Mouse (Mus musculus): ENCODE results near the gene Cab39l. TPM values are rescaled to one million over a fixed set of nuclear protein-coding genes. Genes with fewer than 3 reads are reported as not detected.
"Not testable (repeated sequence)": the region's sequence is repeated elsewhere in the genome, so short reads cannot be mapped to it uniquely, and the experiment has no call there.

The Cab39l gene
- polyA plus RNA-seq, 1 experiment from 2014 or later = 40.7 TPM

DNA sequence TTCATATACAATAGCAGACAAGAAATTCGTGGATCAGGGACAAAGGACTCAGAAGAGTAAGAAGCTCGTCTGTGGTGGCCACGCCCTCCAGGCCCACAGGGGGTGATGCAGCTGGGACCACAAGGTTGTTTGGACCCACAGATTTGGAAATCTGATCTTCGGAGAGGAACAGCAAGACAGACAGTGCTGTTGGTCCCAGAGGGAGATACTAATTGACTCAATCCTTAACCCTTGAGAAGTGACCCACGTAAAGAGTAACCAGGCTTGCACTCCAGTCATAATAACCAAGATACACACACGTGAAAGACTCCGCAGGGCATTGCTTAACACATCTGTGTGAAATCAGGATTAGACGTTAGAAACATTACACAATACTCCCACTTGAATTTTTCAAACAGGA lies 151.1 kb downstream of the Cab39l start:
- no peak overlapping the region for H3K9ac ChIP-seq
- no peak overlapping the region for H3K4me2 ChIP-seq (replicated peaks)
- no peak overlapping the region for H3K4me3 ChIP-seq
- H3K27ac ChIP-seq = no peak overlapping the region
- H3K27me3 ChIP-seq = no peaks in the 10 kb centered on the region
- peaks cover 31% of the 10 kb centered on the region for H3K36me3 ChIP-seq
- peaks cover 5% of the 10 kb centered on the region; the same call in 1 of the 2 replicates for H3K4me1 ChIP-seq
- no peaks in the 10 kb centered on the region for H3K9me3 ChIP-seq
- ATAC-seq (ENCODE audit: insufficient number of reproducible peaks, insufficient read depth, low FRiP score, low TSS enrichment) = no peak
- WGBS = 69% methylated on average over 8 of the region's 8 CpGs

DNA sequence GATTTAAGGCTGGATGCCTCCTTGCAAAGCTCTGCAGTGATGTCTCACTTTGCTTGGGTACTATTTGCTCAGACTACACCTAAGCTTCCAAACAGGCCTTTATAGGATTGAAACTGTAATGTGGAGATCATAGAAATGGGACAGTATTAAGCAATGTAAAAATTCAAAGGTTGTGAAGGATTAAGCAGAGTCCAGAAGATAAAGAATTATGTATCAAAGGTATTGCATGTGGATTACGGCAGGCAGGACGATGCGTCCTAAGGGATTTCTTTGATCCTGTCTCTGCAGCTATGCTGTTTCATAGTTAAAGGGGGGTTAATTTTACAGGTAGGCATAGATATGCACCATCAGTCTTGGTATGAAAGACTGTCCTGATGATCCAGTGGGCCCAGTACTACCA lies 151.8 kb downstream of the Cab39l start:
- H3K4me2 ChIP-seq (replicated peaks) = no peak overlapping the region
- peaks cover 9% of the 10 kb centered on the region; the same call in 1 of the 2 replicates for H3K4me1 ChIP-seq
- H3K9me3 ChIP-seq = no peaks in the 10 kb centered on the region
- peaks cover 31% of the 10 kb centered on the region for H3K36me3 ChIP-seq
- H3K9ac ChIP-seq = no peak overlapping the region
- 94% methylated on average over 3 of the region's 3 CpGs for WGBS
- no peak for ATAC-seq (ENCODE audit: insufficient number of reproducible peaks, insufficient read depth, low FRiP score, low TSS enrichment)
- H3K4me3 ChIP-seq = no peak overlapping the region
- no peaks in the 10 kb centered on the region for H3K27me3 ChIP-seq
- no peak overlapping the region for H3K27ac ChIP-seq

DNA sequence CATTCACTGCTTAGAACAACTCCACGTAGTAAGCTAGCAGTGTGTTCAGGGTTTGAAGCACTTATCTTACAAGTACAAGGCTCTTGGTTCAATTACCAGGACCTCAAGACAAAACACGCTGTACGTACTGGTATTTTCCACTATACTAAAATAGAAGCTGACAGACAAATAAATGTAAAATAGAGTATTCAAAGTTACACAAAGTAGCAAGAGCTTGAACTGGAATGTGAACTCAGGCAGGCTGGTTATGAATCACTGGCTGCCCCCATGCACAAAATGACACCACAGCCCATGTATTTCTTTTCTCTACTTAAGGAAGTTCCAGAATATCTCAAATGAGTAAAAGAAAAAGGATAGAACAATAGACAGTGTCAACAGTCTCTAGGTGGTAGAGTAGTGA lies 154.2 kb downstream of the Cab39l start:
- no peak overlapping the region for H3K9ac ChIP-seq
- ATAC-seq (ENCODE audit: insufficient number of reproducible peaks, insufficient read depth, low FRiP score, low TSS enrichment) = no peak
- no peaks in the 10 kb centered on the region for H3K27me3 ChIP-seq
- peaks cover 9% of the 10 kb centered on the region; the same call in 1 of the 2 replicates for H3K4me1 ChIP-seq
- H3K4me3 ChIP-seq = no peak overlapping the region
- no peak overlapping the region for H3K27ac ChIP-seq
- H3K9me3 ChIP-seq = no peaks in the 10 kb centered on the region
- H3K36me3 ChIP-seq = peaks cover 11% of the 10 kb centered on the region
- 93% methylated on average over 3 of the region's 3 CpGs for WGBS
- H3K4me2 ChIP-seq (replicated peaks) = no peak overlapping the region

DNA sequence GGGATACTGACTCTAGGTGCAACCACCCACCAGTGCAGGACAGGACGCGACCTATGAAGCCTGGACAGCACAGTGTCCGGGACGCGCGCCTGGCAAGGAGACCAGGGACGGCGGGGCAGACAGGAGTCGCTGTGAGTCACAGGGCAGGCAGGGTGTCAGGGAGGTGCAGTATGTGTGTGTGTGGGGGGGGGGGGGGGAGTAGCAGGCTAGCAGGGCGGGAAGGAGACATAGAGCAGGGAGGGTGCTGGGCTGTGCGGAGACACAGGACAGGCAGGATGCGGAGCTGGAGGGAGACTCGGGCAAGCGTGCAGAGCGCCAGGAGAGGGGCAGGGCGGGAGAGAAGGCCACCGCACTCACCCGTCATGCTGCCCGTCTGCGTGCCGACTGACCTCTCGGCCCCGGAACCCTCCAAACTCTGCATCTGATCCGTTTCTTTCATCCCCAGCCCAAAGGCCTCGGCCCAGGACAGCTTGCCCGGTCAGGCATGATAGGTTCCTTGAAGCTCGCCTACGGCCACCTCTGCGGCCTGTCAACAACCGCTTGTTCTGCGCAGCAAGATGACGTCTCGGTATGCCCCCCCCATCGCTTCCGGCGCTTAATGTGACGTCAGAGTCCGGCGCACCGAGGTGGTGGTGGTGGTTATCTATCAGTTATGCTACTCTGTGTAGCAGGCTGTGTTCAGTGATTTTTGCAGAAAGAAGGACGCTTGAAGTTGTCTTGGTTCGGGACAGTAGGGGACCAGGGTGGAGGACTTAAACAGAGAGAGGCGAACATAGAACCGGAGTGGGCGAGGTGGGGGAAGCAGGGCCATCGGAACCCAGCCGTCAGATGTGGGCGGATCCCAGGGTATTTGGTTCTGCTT lies 156.9 kb downstream of the Cab39l start, which contains the start of gene Cdadc1:
Cdadc1 (minus strand) TSS at position 562 of the 862 bp plus-strand sequence.
- H3K4me2 ChIP-seq (replicated peaks) = peak within 1 kb of the TSS; percentile 97
- peak within 1 kb of the TSS; percentile 82 for H3K9ac ChIP-seq
- peak; percentile 89 for ATAC-seq (ENCODE audit: insufficient number of reproducible peaks, insufficient read depth, low FRiP score, low TSS enrichment)
- H3K4me3 ChIP-seq = peak within 1 kb of the TSS; percentile 89
- H3K36me3 ChIP-seq = 0 out of 2 replicates have a peak, but pooled peaks cover 4% of the 10 kb centered on the region
- 0 out of 2 replicates have a peak within 1 kb of the TSS, but pooled peaks have one; percentile 46 for H3K27ac ChIP-seq
- WGBS = under 1% methylated on average over 47 of the region's 48 CpGs
- no peaks in the 10 kb centered on the region for H3K27me3 ChIP-seq
- H3K9me3 ChIP-seq = no peaks in the 10 kb centered on the region
- peaks cover 9% of the 10 kb centered on the region; the same call in 1 of the 2 replicates for H3K4me1 ChIP-seq

DNA sequence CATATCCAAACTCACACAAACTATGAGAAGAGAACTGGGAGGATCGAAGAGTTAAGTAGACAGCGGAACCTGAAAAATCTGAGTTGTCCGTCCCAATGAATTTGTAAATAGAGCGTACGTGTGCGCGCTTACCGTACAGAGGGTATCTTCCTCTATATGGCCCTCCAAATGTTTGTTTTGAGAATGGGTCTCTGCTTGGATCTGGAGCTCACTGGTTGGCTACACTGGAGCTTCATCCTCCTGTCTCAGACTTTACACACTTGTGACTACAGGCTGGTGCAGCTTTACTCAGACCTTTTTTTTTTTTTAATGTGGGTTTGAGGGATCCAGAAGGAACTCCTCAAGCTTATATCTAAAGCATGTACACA lies 157.5 kb downstream of the Cab39l start:
- peak; percentile 60; the same call in 1 of the 2 replicates for ATAC-seq (ENCODE audit: insufficient number of reproducible peaks, insufficient read depth, low FRiP score, low TSS enrichment)
- Histone ChIP-seq H3K9ac (peak overlapping the region; percentile 82), H3K4me1 (peaks cover 9% of the 10 kb centered on the region; the same call in 1 of the 2 replicates), H3K36me3 (0 out of 2 replicates have a peak, but pooled peaks cover 4% of the 10 kb centered on the region), H3K27me3 (no peaks in the 10 kb centered on the region), H3K4me2 (replicated peaks) (peak overlapping the region; percentile 97), H3K27ac (0 out of 2 replicates have a peak overlapping the region, but pooled peaks have one; percentile 46), H3K9me3 (no peaks in the 10 kb centered on the region), H3K4me3 (peak overlapping the region; percentile 89)
- WGBS = 5% methylated on average over 8 of the region's 8 CpGs

DNA sequence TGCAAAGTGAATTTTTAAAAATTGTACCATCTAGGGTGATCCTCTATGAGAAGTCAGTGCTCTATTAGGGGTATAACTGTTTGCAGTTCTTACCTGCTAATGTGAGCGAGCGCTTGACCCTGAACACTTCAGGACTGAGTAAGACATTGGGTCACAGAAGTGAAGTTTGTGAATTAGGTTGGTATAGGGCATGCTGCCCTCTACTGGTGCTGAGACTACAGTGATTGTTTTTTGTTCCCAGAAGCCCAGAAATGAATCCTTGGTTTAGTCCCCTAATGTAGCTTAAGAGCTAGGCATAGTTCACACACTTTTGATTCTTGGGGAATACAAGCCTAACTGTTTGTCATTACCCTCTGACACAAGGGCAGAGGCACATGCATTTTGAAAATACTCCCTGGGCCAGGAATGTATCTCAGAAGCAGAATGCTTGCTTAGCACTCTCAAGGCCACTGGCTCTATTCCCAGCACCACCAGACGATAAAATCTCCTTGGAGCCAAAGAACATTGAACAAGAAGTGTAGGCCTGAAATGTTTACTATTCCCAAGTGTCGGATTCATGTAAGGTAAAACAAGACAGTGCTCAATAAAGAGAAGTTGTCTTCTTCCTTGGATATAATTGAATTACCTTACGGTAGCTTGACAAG lies 163.4 kb downstream of the Cab39l start:
- no peak overlapping the region for H3K27ac ChIP-seq
- H3K9me3 ChIP-seq = no peaks in the 10 kb centered on the region
- no peaks in the 10 kb centered on the region for H3K36me3 ChIP-seq
- no peak overlapping the region for H3K4me2 ChIP-seq (replicated peaks)
- no peaks in the 10 kb centered on the region for H3K4me1 ChIP-seq
- H3K27me3 ChIP-seq = no peaks in the 10 kb centered on the region
- WGBS = 74% methylated on average over 5 of the region's 5 CpGs
- no peak for ATAC-seq (ENCODE audit: insufficient number of reproducible peaks, insufficient read depth, low FRiP score, low TSS enrichment)
- no peak overlapping the region for H3K9ac ChIP-seq
- no peak overlapping the region for H3K4me3 ChIP-seq

DNA sequence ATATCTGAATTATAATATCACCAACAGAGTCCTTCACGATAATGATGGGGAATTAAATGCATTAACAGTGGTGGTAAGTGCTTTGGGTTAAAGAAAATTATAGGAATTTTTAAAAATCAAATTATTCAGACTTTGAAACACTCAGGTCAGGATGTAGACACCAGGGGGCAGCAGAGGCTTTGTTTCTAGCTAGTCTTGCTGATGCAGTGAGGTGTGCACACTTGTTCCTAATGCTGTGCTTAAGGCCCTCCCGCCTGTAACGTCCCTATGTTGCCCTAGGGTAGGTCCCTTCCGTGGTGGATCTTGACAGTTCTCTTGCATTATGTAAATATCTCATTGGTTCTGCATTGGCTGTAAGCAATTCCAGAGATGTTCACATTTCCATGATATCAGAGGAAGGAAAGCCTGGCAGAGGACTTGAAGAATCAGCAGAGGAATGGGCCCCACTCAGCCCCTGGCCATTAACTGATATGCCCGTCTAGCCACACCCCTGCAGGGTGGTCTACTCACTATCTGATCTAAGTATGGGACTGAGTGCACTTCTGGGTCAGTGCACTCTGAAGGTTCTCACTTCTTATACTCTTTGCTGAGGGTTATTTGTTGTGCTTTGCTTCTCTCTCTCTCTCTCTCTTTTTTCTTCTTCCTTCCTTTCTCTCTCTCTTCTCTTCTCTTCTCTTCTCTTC lies 165.0 kb downstream of the Cab39l start:
- Histone ChIP-seq H3K9me3 (no peaks in the 10 kb centered on the region), H3K4me2 (replicated peaks) (no peak overlapping the region), H3K4me3 (no peak overlapping the region), H3K36me3 (no peaks in the 10 kb centered on the region), H3K4me1 (no peaks in the 10 kb centered on the region), H3K27me3 (no peaks in the 10 kb centered on the region), H3K27ac (no peak overlapping the region), H3K9ac (no peak overlapping the region)
- ATAC-seq (ENCODE audit: insufficient number of reproducible peaks, insufficient read depth, low FRiP score, low TSS enrichment) = no peak
- 22% methylated on average over 5 of the region's 5 CpGs for whole genome bisulfite sequencing

DNA sequence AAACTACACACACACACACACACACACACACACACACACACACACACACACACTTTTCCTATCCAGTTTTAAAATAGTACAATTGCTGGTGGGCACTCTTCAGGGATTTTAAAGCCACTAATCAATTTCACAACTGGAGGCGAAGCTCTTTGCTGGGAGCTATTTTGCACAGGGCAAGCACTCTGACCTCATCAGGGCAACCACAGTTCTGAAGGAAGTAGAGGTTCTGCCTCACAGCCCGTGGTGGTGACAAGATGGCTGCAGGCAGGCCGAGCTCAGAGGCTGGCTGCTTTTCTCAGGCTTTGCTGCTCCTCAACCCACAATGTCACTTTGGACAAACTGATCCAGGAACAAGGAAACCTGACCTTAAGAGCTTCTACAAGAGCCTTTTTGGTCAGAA lies 166.2 kb downstream of the Cab39l start:
- no peaks in the 10 kb centered on the region for H3K9me3 ChIP-seq
- no peak overlapping the region for H3K27ac ChIP-seq
- no peaks in the 10 kb centered on the region for H3K4me1 ChIP-seq
- no peak for ATAC-seq (ENCODE audit: insufficient number of reproducible peaks, insufficient read depth, low FRiP score, low TSS enrichment)
- no peak overlapping the region for H3K4me2 ChIP-seq (replicated peaks)
- H3K27me3 ChIP-seq = no peaks in the 10 kb centered on the region
- no peaks in the 10 kb centered on the region for H3K36me3 ChIP-seq
- H3K4me3 ChIP-seq = no peak overlapping the region
- WGBS = 33% methylated on average over 3 of the region's 3 CpGs
- H3K9ac ChIP-seq = no peak overlapping the region

DNA sequence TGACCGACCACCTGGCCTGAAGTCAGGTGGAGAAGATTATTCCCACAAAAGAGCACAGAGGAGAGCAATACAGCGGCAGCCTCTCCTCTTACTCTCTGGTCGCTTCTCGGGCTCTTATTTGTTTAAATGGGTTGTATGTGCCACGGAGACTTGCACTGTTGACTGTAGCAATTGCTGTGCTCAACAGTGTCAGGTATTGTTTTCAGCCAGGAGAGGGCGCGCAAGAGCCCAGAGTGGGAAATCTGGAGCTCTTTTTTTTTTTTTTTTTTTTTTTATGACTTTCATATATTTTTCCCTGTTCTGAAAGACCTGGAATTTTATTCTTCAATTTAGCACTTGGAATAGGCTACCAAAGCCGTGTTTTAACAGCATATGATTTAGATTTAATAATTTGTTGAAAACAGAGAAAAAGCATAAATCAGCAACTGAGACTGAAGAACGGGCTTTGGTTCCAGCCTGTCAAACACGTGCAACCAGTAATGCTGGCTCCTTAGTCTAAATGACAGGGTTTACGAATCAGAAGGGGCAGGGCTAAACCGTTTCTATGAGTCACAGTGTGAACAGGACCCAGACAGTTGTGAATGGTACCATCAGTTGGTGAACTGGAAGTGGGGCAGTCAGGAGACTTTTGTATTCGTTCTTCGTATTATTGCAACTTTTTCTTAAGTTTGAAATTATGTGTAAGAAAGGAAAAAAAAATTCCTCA lies 172.3 kb downstream of the Cab39l start:
- ATAC-seq (ENCODE audit: insufficient number of reproducible peaks, insufficient read depth, low FRiP score, low TSS enrichment) = no peak
- Histone ChIP-seq H3K9ac (no peak overlapping the region), H3K36me3 (no peaks in the 10 kb centered on the region), H3K27ac (no peak overlapping the region), H3K4me3 (no peak overlapping the region), H3K9me3 (no peaks in the 10 kb centered on the region), H3K4me1 (no peaks in the 10 kb centered on the region), H3K27me3 (no peaks in the 10 kb centered on the region), H3K4me2 (replicated peaks) (no peak overlapping the region)
- 50% methylated on average over 14 of the region's 14 CpGs for WGBS

DNA sequence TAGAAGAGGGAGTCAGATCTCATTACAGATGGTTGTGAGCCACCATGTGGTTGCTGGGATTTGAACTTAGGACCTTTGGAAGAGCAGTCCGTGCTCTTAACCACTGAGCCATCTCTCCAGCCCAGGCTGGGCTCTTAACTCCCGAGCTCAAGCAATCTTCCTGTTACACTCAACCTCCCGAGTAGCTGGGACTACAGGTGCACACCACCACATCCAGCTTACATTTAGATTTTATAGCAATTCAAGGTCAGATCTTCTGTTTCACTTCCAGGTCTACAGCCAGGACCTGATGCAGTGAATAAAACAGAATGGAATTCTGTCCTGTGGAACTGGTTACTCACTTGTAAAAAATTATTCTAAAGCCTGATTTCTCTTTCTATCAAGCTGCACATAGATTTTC lies 173.4 kb downstream of the Cab39l start:
- not testable (repeated sequence) for H3K36me3 ChIP-seq; ATAC-seq (ENCODE audit: insufficient number of reproducible peaks, insufficient read depth, low FRiP score, low TSS enrichment); H3K4me1 ChIP-seq; H3K9me3 ChIP-seq; H3K9ac ChIP-seq; H3K4me2 ChIP-seq (replicated peaks); H3K4me3 ChIP-seq; H3K27ac ChIP-seq; H3K27me3 ChIP-seq
- 73% methylated on average over 3 of the region's 3 CpGs for WGBS

DNA sequence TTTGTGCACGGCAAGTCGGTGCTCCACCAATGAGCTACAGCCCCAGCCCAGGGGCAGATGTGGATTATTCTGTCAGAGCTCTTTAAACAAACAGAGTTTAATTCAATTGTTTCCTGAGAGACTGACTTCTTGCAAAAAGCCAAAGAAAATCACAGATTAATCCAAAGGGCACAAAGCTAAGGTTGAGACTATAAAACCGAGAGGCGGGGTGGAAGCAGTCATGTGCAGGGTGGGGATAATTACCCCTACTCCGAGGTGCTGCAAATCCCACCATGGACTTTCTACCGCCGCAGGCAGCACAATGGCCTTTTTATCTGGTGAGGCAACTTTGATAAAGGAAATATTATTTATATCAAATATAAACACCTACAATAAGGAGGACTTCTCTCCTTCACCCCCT lies 176.0 kb downstream of the Cab39l start:
- no peak for ATAC-seq (ENCODE audit: insufficient number of reproducible peaks, insufficient read depth, low FRiP score, low TSS enrichment)
- 53% methylated on average over 7 of the region's 7 CpGs for WGBS

More for the DNA sequence above, 176.0 kb downstream of the Cab39l start:
- Histone ChIP-seq H3K36me3 (no peaks in the 10 kb centered on the region), H3K27ac (no peak overlapping the region), H3K9me3 (no peaks in the 10 kb centered on the region), H3K9ac (no peak overlapping the region), H3K4me3 (no peak overlapping the region), H3K27me3 (no peaks in the 10 kb centered on the region), H3K4me1 (no peaks in the 10 kb centered on the region), H3K4me2 (replicated peaks) (no peak overlapping the region)
